Mouse (Mus musculus) embryo, embryonic 11 days (tissue): ENCODE data around the gene Klhl29.
A peak's percentile ranks its signal among the peaks of the same experiment; 100 is the strongest.

Experiments
- DNase-seq: peaks from one replicate; pipeline ENCODE4 v3.0.0-alpha.2; 2015

Gene Klhl29

DNA sequence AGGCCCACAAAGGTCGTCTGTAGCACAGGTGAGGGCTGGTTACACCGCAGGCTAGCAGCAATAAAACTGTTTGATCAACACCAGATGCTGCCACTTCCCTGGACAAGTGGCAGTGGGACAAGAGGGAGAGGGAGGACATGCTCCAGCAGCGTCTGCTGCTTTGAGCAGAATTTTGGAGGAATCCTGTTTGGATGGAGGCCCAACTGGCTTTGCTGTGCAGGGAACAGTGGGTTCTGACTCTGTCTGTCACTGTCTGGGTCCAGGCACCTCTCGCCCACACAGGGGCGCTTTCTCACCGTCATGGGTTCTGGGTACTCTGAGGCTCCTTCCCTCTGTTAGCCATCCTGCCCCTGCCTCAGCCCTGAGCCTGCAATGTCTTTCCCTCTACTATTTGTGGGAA lies 209.3 kb downstream of the Klhl29 start:
- peak; percentile 64 for DNase-seq

DNA sequence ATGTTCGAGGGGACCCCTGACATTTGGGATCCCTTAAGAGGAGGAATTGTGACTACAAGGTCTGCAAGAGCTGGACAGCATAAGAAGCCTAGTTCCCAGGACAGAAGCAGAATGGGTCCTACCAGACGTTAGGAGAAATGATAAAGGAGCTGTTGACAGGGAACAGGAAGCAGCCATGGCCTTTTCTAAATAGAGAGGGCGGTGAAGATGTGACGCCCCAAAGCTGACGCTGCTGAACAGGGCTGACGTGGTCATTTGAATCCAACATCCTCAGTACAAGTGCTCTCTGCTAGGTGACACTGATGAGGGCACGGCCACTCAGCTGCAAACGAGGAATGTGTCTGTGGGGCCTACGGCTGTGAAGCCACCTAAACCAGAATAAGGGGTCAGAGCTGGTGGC lies 210.1 kb downstream of the Klhl29 start:
- no peak for DNase-seq

DNA sequence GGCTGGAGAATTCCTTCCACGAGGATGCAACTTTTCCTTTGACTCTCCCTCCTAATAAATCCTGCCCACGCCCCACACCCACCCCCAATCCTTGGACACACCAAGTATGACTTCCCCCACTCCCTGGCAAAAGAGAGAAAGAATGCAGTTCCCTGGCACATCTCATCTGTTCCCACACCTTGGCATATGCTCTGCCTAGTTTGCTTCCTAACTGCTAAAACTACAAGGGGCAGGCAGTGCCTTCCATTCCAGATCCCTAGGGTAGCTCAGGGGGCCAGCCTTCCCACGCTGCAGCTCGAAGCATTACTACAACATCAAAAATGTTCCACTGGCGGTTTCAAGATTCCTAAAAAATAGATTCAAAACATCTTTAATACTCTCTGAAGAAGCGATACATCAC lies 212.8 kb downstream of the Klhl29 start:
- no peak for DNase-seq

DNA sequence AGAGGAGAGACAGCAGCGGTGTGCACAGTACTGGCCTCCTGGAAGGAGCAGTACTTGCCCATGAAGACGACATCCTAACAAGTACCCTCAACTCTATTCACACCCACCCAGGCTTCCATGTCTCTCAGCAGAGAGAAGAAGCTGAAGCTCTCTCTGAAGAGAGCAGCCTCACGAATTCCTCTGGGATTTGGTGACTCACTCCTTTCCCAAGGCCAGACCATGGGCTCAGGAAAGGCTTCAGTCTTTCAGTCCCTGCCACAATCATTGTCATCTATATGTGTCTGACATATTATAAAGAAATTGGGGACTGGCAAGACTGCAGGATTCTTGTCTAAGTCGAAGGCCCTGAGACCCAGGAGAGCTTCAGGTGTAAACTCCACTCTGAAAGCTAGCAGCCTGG lies 213.9 kb downstream of the Klhl29 start:
- DNase-seq: no peak

DNA sequence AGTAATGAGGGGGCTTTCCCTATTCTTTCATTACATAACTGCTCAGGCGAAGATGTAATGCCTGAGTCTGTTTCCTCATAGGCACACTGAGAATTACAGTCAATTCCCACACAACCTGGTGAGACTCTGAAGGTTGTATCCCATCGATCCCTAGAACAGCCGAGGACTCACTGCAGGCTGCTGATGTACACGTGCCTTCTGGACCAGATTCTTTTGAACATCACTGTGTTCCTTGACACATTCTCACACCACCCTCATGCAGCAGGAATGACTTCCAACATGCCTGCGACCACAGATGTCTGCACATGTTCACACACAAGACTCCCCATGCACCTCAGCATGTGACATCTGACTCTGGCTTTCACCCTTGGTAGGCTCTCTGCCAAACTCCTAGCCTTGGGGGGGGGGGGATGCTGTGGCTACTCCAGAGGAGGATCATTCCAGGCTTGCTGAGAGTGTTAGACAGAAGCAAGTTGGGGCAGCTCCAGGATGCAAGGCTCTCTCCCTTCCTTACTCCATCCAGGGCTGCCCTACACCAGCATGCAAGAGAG lies 217.5 kb downstream of the Klhl29 start:
- DNase-seq: no peak

DNA sequence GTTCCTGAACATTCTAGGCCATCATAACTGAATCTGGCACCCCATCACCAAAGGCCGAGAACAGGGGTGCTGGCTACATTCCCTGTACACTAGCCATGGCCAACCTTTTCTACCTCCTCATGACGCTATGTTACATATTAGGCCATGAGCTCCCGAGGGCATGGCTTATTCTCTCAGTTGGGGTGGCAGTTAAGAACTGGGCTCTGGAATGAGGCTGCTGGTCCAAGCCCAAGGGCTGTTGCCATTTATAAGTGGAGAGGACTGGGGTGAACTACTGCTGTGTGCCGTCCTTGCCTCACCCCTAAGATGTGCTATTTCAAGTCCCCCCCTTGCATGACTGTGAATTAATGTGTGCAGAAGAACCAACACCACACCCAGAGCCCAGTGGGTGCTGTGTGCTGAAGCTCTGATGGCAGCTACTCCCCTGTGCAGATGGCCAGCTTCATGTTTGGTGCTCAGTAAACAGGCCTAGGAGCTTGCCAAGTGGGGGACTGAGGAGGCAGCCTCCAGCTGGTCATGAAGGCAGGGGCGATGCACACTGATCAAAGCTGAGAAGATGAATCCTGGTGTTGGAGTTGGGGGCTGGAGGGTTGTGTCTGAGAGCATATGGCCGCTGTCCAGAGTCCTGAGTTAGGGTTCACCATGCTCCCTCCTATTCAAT lies 218.3 kb downstream of the Klhl29 start:
- no peak for DNase-seq

DNA sequence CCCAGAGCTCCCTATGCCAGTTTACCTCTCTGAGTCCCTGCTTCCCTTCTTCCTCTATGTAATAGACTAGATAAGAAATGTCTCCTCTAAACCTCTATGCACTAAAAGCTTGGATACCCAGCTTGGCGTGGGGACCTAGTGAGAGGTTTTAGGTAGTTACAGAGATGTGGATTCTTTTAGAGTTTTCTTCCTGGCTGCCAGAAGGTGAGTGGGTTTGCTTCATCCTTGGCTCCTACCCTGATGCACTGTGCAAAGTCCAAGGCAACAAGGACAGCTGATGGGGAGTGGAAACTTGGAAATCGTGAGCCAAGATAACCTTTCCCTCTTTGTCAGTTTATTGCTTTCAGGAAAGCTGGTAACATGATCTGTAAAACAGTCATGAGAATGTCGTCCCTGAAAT lies 220.3 kb downstream of the Klhl29 start:
- no peak for DNase-seq

DNA sequence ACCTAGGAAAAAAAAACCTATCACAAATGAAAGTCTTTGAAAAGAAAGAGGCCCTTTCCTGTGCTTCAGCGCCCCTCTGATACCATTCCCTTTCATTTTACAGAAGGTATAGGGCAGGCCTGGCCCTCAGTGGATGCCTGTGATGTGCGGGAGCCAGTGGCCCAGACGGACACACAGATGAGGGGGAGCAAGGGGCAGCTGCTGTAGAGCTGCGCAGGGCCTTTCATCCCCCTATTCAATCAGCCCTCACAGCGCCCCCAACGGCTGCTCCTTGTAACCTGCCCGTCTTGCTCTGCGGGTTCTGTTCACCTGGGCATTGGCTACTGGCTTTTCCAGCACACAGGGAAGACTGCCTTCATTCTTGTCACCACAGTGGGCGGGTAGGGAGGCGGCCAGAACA lies 223.6 kb downstream of the Klhl29 start:
- DNase-seq: peak; percentile 69

DNA sequence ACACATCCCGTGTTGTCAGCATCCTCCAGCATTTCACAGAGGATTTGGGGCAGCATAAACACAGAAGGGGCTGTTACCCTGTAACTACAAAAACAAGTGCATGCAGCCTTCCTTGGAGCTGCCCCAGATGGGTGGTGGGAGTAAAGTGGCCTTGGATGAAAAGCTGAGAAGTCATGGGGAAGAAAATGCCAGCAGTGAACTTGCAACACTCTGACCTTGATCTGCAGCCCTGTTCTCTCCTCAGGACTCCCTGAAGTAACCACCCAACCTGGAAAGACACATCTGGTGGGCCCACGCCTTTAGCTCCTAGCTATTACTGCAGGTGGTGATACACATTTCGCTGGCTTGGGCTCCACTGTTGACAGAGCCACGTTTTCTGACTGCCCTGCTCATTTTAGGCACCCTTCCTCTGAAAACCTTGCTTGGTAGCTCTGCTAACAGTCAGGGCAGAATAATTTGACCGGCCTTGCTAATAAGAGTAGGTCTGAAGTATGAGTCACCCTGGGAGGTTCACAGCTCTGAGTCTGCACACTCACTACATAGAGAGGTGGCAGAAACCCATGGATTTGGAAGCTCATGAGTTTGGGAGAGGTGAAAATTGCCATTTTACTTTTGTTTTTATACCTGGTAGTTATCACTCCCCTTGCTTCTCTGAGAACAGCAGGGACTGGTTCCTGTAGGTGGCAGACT lies 228.0 kb downstream of the Klhl29 start:
- DNase-seq: no peak

DNA sequence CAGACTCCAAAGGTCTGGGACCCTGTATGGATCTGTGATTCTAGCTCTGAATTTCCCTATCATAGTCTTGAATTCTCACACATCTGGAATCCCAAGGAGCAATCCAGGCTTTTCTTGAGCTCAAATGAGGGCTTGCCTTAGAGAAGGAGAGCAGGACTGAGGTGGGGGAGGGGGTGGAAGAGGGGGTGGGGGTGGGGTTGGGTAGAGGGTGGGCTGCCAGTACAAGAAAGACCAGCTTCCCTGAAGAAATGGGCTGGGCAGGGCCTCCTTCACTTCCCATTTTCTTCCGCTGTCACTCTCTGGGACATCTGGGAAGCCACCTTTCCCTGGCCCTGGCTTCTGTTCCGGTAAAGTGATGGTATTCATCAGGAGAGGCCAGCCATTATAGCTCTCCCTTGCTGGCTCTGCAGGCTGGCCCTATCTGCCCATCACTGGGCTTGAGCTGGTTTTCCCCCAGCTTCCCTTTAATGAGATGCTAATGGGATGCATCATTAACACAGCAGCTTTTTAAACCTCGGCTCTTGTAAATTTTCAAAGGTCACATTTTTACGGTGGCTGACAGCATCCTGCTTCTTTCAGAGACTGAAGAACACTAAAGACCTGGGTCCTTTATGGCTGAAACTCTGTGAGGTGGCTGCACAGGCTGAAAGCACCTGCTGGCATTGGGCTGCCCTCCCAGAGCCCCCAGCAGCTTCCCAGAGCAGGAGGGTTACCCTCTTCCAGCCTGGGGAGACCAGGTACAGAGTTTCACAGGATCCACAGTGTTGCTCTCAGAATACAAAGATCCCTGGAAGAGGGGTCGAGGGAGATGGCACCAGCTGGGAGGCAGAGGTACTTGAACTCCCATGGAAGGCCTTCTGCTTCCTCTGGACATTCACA lies 231.3 kb downstream of the Klhl29 start:
- DNase-seq: no peak

DNA sequence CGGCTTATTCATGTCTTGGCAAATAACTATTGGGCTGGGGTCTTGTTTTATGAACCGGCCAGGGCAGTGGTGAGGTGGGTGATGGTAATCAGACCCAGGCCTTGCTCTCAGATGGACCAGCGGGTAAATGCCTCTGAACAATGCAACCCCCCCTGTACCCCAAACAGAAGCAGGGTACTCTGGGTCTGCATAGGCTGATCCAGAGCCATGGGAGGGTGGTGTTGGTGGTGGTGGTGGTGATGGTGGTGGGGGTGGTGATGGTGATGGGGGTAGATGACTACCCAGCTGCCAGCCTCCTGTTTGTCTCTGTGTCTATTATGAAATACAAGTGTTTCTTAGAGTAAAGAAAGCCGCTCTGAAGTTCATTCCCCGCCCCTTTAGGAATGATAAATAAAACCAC lies 232.3 kb downstream of the Klhl29 start:
- no peak for DNase-seq

DNA sequence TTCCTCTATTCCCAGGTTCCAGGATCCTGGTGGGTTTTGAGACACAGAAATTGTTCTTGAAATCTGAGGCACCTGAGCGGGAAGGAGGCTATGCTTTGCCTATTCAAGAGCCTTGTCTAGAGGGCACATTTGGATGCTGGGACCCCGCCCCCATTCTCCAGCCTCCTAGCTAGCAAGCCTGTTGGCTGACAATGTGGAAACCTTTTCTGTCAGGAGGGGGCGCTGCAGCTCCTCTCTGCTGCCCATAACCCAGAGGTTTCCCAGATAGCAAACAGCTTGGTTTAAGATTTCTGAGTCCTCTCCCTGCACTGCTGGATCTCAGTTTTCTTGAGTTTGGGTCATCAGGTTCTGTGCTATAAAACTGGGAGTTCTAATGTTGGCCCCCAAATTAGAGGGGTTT lies 232.7 kb downstream of the Klhl29 start:
- DNase-seq: peak; percentile 87

DNA sequence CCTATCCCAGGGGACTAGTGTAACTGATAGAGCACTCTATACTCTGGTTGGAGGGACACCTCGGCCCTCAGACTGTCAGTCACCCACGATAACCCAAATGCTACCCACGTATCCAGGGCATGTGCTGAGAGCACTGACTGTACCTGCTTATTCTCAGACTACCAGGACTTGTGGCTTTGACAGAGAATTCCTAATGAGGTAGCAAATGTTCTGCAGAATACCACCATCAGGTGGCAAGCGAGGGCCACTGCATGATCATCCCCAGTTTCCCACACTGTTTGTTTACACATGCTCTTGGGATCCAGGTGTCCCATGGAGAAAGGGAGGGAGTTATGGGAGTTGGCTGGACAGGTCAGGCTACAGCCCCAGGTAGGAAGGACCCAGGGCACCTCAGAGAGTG lies 234.4 kb downstream of the Klhl29 start:
- no peak for DNase-seq

DNA sequence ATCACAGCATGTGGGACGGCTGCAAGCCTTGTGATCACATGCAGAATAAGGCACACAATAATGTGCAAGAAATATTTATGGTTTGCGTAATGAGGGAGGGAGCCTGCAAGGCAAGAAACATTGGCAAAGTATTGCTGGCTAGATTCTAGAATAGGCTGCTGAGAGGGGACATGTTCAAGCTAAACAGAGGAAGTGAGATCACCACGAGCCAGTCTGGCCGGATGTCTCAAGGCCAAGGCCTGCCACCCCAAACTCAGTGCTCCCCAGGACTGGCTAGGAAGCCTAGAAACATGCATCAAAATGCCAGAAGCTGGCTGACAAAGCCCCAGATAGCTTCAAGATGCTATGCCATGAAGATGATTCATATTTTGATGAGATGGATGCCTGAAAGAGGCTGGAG lies 236.2 kb downstream of the Klhl29 start:
- no peak for DNase-seq

DNA sequence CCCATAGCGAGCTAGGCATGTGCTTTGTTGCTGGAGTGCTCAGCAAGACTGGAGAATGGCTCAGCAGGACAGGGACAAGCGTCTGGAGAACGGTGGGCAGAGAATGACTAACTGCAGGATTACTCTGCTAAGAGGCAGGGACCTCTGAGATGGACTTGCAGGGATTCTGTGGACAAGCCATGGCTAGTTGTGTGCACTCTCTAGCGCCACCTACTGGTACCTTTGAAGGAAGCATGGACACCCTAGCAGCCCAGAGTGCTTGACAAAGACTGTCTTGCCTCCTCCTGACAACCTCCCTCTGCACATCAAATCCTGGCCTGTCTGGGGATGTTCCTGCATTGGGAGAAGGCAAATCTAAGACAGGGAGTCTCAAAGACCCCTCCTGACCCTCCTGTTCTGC lies 239.2 kb downstream of the Klhl29 start:
- DNase-seq: peak; percentile 81

DNA sequence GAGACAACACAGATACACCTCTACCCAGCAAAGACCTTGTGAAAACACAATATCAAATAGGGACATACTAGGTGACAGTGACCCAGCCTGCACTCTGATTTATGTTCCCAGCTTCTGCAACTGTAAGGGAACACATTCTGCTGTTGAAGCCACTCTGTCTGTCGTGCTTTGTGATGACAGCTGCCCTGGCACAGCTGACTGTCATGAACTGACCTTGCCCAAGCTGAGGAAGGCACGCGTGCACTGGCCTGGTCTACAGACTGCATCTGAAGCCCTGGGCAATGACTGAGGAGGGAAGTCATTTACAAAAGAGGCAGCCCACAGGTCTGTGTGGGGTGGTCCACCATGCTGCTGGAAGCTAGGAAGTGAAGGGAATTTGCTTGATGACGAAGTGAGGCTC lies 246.3 kb downstream of the Klhl29 start:
- DNase-seq: no peak

DNA sequence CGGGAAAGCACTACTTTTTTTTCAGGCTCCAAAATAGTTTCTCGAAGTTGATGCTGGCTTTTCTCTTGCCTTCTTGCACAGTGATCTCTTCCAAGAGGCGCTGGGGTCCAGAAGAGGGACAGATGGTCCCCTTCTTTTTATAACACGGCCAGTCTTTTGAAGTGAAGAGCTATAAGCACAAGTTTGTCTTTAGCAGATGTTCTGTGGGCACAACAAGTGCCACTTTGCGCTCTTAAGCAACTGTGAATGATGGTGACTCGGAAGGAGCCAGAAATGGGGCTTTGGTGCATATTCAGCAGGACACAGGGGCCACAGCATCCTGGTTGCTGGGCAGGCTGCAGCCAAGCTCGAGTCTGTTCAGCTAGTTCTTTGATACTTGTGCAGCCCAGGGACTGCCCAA lies 249.6 kb downstream of the Klhl29 start:
- no peak for DNase-seq

DNA sequence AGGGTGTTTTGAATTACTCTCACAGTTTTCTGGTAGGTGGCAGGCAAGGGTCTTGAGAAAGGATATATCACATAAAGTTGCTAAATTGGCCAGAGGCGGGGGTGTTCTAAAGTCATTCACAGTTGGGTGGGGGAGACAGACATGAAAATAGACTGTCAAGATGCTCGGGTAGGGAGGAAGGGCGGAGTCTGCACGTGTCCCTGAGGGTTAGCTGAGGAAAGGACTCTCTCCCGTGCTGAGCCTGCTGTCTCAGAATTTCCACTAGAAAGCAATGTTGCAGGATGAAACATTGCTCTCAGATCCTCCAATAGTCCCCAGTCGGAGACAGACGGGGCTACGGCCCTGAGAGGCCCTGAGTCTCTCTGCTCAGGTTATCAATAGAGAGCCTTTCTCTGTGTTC lies 252.5 kb downstream of the Klhl29 start:
- no peak for DNase-seq

DNA sequence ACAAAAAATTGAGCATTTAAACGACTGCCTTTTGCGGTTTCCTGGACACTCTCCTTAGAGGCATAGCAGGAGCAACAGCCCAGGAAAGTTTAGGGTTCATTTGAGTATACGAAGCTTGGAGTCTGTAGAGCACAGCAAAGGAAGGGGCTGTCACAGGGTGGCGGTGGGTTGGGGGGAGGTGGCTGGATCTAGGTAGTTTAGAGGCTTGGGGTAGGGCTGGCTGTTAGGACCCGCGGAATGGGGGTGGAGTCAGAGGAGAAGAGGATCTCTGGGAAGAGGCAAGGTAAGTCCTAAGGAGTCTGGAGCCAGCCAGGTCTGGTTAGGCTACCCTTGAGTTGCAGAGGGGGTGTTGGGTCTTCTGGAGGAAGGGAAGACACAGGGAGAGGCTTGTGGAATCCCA lies 255.2 kb downstream of the Klhl29 start:
- no peak for DNase-seq

DNA sequence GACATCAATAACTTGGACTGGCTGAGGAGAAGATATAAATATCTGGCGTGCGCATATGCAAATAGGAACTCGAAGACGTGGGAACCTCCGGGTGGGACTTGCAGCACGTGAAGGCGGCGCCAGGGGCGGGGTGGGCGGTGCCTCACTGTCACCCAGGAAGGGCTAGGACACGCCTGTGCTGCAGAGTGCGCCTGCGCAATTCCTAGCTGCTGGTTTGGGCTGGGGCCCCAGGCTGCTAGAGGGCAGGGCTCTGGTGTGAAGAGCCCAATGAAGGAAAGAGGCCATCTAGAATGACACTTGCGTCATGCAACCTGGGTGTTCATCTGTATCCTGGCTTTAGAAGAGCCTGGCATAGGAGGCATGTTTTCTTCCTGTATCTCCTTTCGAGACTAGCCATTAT lies 255.8 kb downstream of the Klhl29 start:
- DNase-seq: peak; percentile 93

DNA sequence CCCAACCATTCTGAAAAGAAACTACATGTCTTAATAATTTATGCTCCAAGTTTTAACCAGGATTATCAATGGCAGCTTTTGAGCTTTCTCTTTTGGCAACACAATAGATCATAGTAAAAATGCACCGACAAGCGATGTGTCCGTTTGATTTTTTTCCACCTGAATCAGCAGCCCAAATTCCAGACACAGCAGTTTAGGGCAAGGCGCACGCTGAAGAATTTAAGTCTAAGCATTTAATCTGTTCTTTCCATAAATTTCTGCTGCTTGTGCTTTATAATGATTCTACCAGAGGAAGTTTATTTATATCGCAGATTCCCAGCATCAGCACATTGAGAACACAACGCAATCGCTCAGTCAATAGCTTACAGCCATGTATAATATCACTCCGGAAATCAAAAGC lies 256.2 kb downstream of the Klhl29 start:
- DNase-seq: no peak

DNA sequence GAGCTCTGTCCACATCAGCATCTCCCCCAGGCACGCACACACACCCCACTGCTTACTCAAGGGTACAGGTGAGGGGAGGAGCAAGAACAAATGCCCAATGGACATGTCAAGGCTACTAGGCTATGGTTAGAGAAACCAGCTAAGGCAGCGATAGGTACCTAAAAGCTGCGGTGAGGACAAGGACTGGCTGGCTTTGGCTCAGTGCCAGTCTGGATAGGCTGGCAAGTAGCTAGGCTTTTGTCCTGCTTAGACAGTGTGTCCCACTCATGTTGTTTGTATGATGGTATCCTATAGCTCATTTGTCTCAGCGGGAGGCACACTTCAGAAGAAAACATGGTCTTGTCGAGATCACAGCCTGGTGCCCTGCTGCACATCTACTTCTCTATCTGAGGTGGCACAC lies 258.9 kb downstream of the Klhl29 start:
- DNase-seq: no peak

DNA sequence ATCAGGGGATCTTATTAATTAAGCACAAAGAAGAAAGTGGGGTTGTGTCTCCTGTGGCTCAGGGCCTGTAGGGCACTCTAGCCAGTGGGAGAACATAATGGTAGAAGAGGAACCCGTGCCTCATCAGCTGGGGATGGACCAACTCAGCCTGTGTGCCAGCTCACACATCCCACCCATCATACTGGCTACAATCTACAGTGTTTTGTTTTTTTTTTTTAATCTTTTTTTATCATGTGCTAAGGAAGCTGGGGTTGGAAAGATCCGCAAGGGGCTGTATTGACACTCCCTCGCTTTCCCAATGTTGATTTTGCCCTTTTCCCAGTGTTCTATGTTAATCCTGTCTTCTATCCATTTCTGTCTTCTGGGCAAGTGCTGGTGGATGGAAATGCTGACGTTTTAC lies 260.9 kb downstream of the Klhl29 start:
- no peak for DNase-seq

DNA sequence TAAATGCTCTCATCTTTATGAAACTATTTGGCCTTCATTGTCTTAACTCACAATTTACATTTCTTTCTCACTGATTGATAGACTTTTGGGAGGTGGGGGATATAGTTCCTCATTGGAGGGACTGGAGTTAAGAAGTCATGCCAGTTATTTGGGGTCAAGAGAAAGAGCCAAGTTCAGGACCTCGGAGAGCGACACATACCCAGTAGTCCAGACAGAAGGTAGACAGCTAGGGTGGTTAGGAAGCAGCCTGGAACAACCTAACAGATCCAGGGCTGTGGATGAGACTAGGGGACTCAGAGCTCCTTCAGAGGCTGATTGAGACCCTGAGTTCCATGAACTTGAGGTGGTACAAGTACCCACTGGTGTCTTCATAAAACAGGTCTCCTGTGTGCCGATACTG lies 264.1 kb downstream of the Klhl29 start:
- DNase-seq: peak; percentile 55
